Comparison of ENCODE assay signal across 10 mouse cellular contexts in genomic region chr15:96829941-96830340, GRCm38 (mm10).
DNase-seq lines count a peak whose midpoint lies in the region; ATAC-seq and TF ChIP-seq lines count a peak whose summit lies in the region.
"Had no signal": no experiment of that assay in that cellular context is flagged by ENCODE, and none has a peak within 500 bp of the region (broad histone marks: within the 10 kb centered on the region; RNA-seq: fewer than 3 reads in every experiment).

No protein-coding gene starts in this region.

- no peak for TF ChIP-seq CTCF in heart, adult 2 months (IDR thresholded peaks at IDR 0.05)
- no peak for TF ChIP-seq CTCF in C2C12 (IDR thresholded peaks at IDR 0.05; ENCODE audit: control insufficient read depth, insufficient read depth, insufficient read length)

- no peaks in the 10 kb centered on the region for H3K79me2 ChIP-seq in heart, adult 2 months (replicated peaks; ENCODE audit: control insufficient read depth, insufficient read depth, low read length)
- no peaks in the 10 kb centered on the region for H3K79me2 ChIP-seq in C2C12 (ENCODE audit: control insufficient read depth, insufficient read depth)

- no peaks in the 10 kb centered on the region for H3K27me3 ChIP-seq in heart, adult 2 months (ENCODE audit: control insufficient read depth, insufficient read depth, low read length)
- no peaks in the 10 kb centered on the region for H3K27me3 ChIP-seq in heart, embryonic 11.5 days (ENCODE audit: control insufficient read depth, insufficient read depth, low read length)
- no peaks in the 10 kb centered on the region for H3K27me3 ChIP-seq in C2C12 (ENCODE audit: control insufficient read depth, insufficient read depth, insufficient read length)
- no peaks in the 10 kb centered on the region for H3K27me3 ChIP-seq in limb, embryonic 10.5 days (ENCODE audit: low read depth, poor library complexity, severe bottlenecking)
- H3K27me3 ChIP-seq: heart, embryonic 13.5 days had no signal

- TF ChIP-seq POLR2A in heart, adult 2 months (IDR thresholded peaks at IDR 0.05; ENCODE audit: insufficient read depth, low read depth, low read length), result no peak

- H3K4me2 ChIP-seq in heart, embryonic 11.5 days, result no peak overlapping the region
- H3K4me2 ChIP-seq: heart, embryonic 13.5 days had no signal

- H3K36me3 ChIP-seq in heart, adult 2 months (ENCODE audit: control insufficient read depth, insufficient read depth, low read length), result no peaks in the 10 kb centered on the region
- H3K36me3 ChIP-seq in heart, embryonic 11.5 days (ENCODE audit: control insufficient read depth, insufficient read depth, low read length), result no peaks in the 10 kb centered on the region
- no peaks in the 10 kb centered on the region for H3K36me3 ChIP-seq in C2C12 (ENCODE audit: control insufficient read depth, insufficient read depth)
- H3K36me3 ChIP-seq in limb, embryonic 10.5 days, result no peaks in the 10 kb centered on the region
- H3K36me3 ChIP-seq: heart, embryonic 13.5 days had no signal

- no peaks in the 10 kb centered on the region for H3K79me3 ChIP-seq in C2C12 (ENCODE audit: low read depth)

- peak; percentile 55 to 69 for DNase-seq in heart, adult 2 months
- DNase-seq in adrenal gland, postnatal 36 days, result peak; percentile 83 to 89
- DNase-seq in limb, embryonic 10.5 days (ENCODE audit: low spot score), result peak; percentile 20
- no peak for DNase-seq in layer of hippocampus, adult 18-20 months (ENCODE audit: low spot score in 2 of 2)
- no peak for DNase-seq in embryo, embryonic 11 days
- no peak for DNase-seq in layer of hippocampus, postnatal 25 days (ENCODE audit: extremely low spot score in 1 of 2, low spot score in 1 of 2)
- DNase-seq: cerebellum, adult 2 months had no signal

- TF ChIP-seq EP300 in heart, adult 2 months (IDR thresholded peaks at IDR 0.05; ENCODE audit: insufficient read depth, low read depth, low read length), result no peak

- 41% methylated on average over 12 of the region's 12 CpGs for WGBS in heart, adult 2 months
- WGBS in heart, embryonic 11.5 days (ENCODE audit: insufficient replicate concordance), result 81% methylated on average over 12 of the region's 12 CpGs
- 94% methylated on average over 12 of the region's 12 CpGs for WGBS in limb, embryonic 10.5 days

- H3K27ac ChIP-seq in heart, adult 2 months, result peak overlapping the region; percentile 55
- H3K27ac ChIP-seq in heart, embryonic 11.5 days (ENCODE audit: low read depth, low read length), result no peak overlapping the region
- H3K27ac ChIP-seq in limb, embryonic 10.5 days, result no peak overlapping the region
- H3K27ac ChIP-seq: heart, embryonic 13.5 days had no signal

- intact Hi-C loops in heart, adult 2 months (cut with DNase I), result no loop called here

- H3K4me1 ChIP-seq in heart, adult 2 months (ENCODE audit: control insufficient read depth, insufficient read depth, low read length), result no peaks in the 10 kb centered on the region
- 0 out of 2 replicates have a peak, but pooled peaks cover 3% of the 10 kb centered on the region for H3K4me1 ChIP-seq in heart, embryonic 11.5 days (ENCODE audit: control insufficient read depth, insufficient read depth, low read length)
- H3K4me1 ChIP-seq in limb, embryonic 10.5 days, result peaks cover 9% of the 10 kb centered on the region; the same call in 1 of the 2 replicates

- H3ac ChIP-seq in C2C12 (ENCODE audit: control insufficient read depth, insufficient read length, low read depth), result peak overlapping the region; percentile 46

- H3K9ac ChIP-seq in heart, adult 2 months (ENCODE audit: low read depth, low read length), result no peak overlapping the region
- H3K9ac ChIP-seq in heart, embryonic 11.5 days (ENCODE audit: low read depth, low read length), result no peak overlapping the region
- H3K9ac ChIP-seq: heart, embryonic 13.5 days had no signal

- ATAC-seq in heart, embryonic 11.5 days (replicated peaks; ENCODE audit: insufficient number of reproducible peaks, low FRiP score, low TSS enrichment), result no peak

- H3K4me3 ChIP-seq in heart, adult 2 months, result no peak overlapping the region
- H3K4me3 ChIP-seq in heart, embryonic 11.5 days (ENCODE audit: low read depth, low read length), result no peak overlapping the region
- H3K4me3 ChIP-seq in C2C12 (ENCODE audit: insufficient read depth, poor library complexity, severe bottlenecking), result no peak overlapping the region
- H3K4me3 ChIP-seq in limb, embryonic 10.5 days, result no peak overlapping the region
- H3K4me3 ChIP-seq: heart, embryonic 13.5 days had no signal

- H3K9me3 ChIP-seq in heart, embryonic 11.5 days (replicated peaks; ENCODE audit: control insufficient read depth, low read length), result no peaks in the 10 kb centered on the region
- no peaks in the 10 kb centered on the region for H3K9me3 ChIP-seq in limb, embryonic 10.5 days (replicated peaks)
- H3K9me3 ChIP-seq: heart, embryonic 13.5 days had no signal

TF ChIP-seq in C2C12, 6 proteins besides CTCF, POLR2A, EP300 and RAD21:
- TF ChIP-seq FOSL1 (IDR thresholded peaks at IDR 0.05; ENCODE audit: insufficient read depth, low read length, poor library complexity, severe bottlenecking) (no peak), MAX (IDR thresholded peaks at IDR 0.05) (peak; percentile 45)

Comparison
In these comparisons a context has a peak if more than half of its experiments do, and no peak if none do; other contexts are left out.
1. DNase-seq: peak in heart, adult 2 months (2 of 2), adrenal gland, postnatal 36 days (2 of 2) and limb, embryonic 10.5 days (single experiment); none in layer of hippocampus, adult 18-20 months (0 of 2), embryo, embryonic 11 days (single experiment) and layer of hippocampus, postnatal 25 days (0 of 2).